Mouse (Mus musculus) heart, embryonic 14.5 days (tissue): ENCODE results near the gene Ssx2ip. TPM values are rescaled to one million over a fixed set of nuclear protein-coding genes. Genes with fewer than 3 reads are reported as not detected.

ENCODE experiments used
- ATAC-seq: fragments of 200-750 bp; cut with Nextera tagmentation; 2 replicates; pipeline ENCODE4 v1.8.0; 2017; ENCODE audit warnings: low read depth, moderate TSS enrichment; ENCODE audit not compliant: insufficient number of reproducible peaks, insufficient read depth, low FRiP score
- H3K27ac ChIP-seq, 2 experiments: fragments of 200-500 bp in 1 of 2; fragments of 300-500 bp in 1 of 2; sonication (generic) in 1 of 2; replicated peaks in 1 of 2; 2 replicates each; pipeline ENCODE4 v1.5.1; 2012 to 2014; ENCODE audit warnings: low read depth in 2 of 2, low read length in 2 of 2, control low read depth in 1 of 2, mild to moderate bottlenecking in 1 of 2, mixed read lengths in 1 of 2; ENCODE audit not compliant: control insufficient read depth in 1 of 2, insufficient read depth in 1 of 2
- H3K27me3 ChIP-seq: fragments of 300-500 bp; sonication (generic); 2 replicates; pipeline ENCODE4 v1.6.1; 2014; ENCODE audit warnings: mild to moderate bottlenecking, low read length, control low read depth; ENCODE audit not compliant: control insufficient read depth, insufficient read depth
- H3K36me3 ChIP-seq: fragments of 300-500 bp; sonication (generic); 2 replicates; pipeline ENCODE4 v1.6.1; 2014; ENCODE audit warnings: mild to moderate bottlenecking, control low read depth, low read length, mixed read lengths; ENCODE audit not compliant: control insufficient read depth, insufficient read depth
- H3K4me1 ChIP-seq, 2 experiments: fragments of 200-500 bp in 1 of 2; fragments of 300-500 bp in 1 of 2; sonication (generic) in 1 of 2; 2 replicates each; pipeline ENCODE4 v1.6.1; 2012 to 2014; ENCODE audit warnings: low read length in 2 of 2, control low read depth in 1 of 2, mixed read lengths in 1 of 2; ENCODE audit not compliant: control insufficient read depth in 2 of 2, insufficient read depth in 2 of 2
- H3K4me2 ChIP-seq: fragments of 300-500 bp; sonication (generic); 2 replicates; pipeline ENCODE4 v1.6.1; 2014; ENCODE audit warnings: mild to moderate bottlenecking, low read length
- H3K4me3 ChIP-seq, 2 experiments: fragments of 200-500 bp in 1 of 2; fragments of 300-500 bp in 1 of 2; sonication (generic) in 1 of 2; 2 replicates each; pipeline ENCODE4 v1.5.1; 2012 to 2014; ENCODE audit warnings: low read length in 2 of 2, mild to moderate bottlenecking in 2 of 2, control low read depth in 1 of 2, low read depth in 1 of 2, moderate library complexity in 1 of 2; ENCODE audit not compliant: control insufficient read depth in 1 of 2, insufficient read depth in 1 of 2
- H3K9ac ChIP-seq: fragments of 300-500 bp; sonication (generic); 2 replicates; pipeline ENCODE4 v1.6.1; 2014; ENCODE audit warnings: mild to moderate bottlenecking, low read length
- H3K9me3 ChIP-seq: fragments of 300-500 bp; sonication (generic); 2 replicates; pipeline ENCODE4 v1.6.1; 2016; ENCODE audit warnings: low read length, control low read depth; ENCODE audit not compliant: control insufficient read depth
- whole genome bisulfite sequencing: fragments of 180-500 bp; shearing (Covaris S2); extraction: QIAGEN DNeasy Blood & Tissue Kit; methylation state at CpG from one replicate; pipeline ENCODE4 v1.1.7; 2014; 5-methylcytosine and 5-hydroxymethylcytosine counted together
- polyA plus RNA-seq: library from polyadenylated mRNA; unstranded; fragments of >200 nt; fragmentation: Nextera tagmentation; extraction: Ambion mirVana; gene quantifications from 2 replicates; pipeline ENCODE4 v1.2.1, GENCODE M21; 2014

The Ssx2ip gene
- polyA plus RNA-seq: 17.1 and 19.6 TPM in 2 replicates

- Histone ChIP-seq H3K27me3 (no peaks in the 10 kb centered on the region), H3K4me3 (peak within 1 kb of the TSS; percentile 57 to 91), H3K4me2 (peak within 1 kb of the TSS; percentile 73), H3K4me1 (peaks cover 5 to 16% of the 10 kb centered on the region in 2 experiments), H3K27ac (peak within 1 kb of the TSS; percentile 5 to 46; a peak in 2 of 4 replicates), H3K9me3 (peaks cover 5% of the 10 kb centered on the region; the same call in 1 of the 2 replicates), H3K36me3 (no peaks in the 10 kb centered on the region), H3K9ac (peak within 1 kb of the TSS; percentile 89)
- WGBS: under 1% methylated on average over 98 of the region's 100 CpGs
- peak; percentile 97 for ATAC-seq
Measured at GRCm38 (mm10) chr3:146404311-146405201, at the start of gene Ssx2ip. Gene Ssx2ip (plus strand): TSS chr3:146404642.

GRCm38 (mm10) chr3:146355146-146355545 lies 49.3 kb upstream of the Ssx2ip start:
- Histone ChIP-seq H3K36me3 (no peaks in the 10 kb centered on the region), H3K27ac (no peak overlapping the region), H3K9me3 (no peaks in the 10 kb centered on the region), H3K9ac (no peak overlapping the region), H3K4me2 (no peak overlapping the region), H3K27me3 (no peaks in the 10 kb centered on the region), H3K4me3 (no peak overlapping the region), H3K4me1 (no peaks in the 10 kb centered on the region)
- no peak for ATAC-seq
- 61% methylated on average over 3 of the region's 3 CpGs for WGBS

GRCm38 (mm10) chr3:146365471-146365870 lies 39.0 kb upstream of the Ssx2ip start:
- no peaks in the 10 kb centered on the region for H3K4me1 ChIP-seq
- WGBS: 86% methylated on average over 9 of the region's 9 CpGs
- H3K4me3 ChIP-seq: no peak overlapping the region
- no peak overlapping the region for H3K9ac ChIP-seq
- H3K4me2 ChIP-seq: no peak overlapping the region
- no peaks in the 10 kb centered on the region for H3K9me3 ChIP-seq
- no peaks in the 10 kb centered on the region for H3K27me3 ChIP-seq
- no peaks in the 10 kb centered on the region for H3K36me3 ChIP-seq
- no peak overlapping the region for H3K27ac ChIP-seq
- no peak for ATAC-seq

GRCm38 (mm10) chr3:146367058-146367457 lies 37.4 kb upstream of the Ssx2ip start:
- Histone ChIP-seq H3K9me3 (no peaks in the 10 kb centered on the region), H3K27me3 (no peaks in the 10 kb centered on the region), H3K27ac (no peak overlapping the region), H3K4me3 (no peak overlapping the region), H3K9ac (no peak overlapping the region), H3K36me3 (no peaks in the 10 kb centered on the region), H3K4me1 (no peaks in the 10 kb centered on the region), H3K4me2 (no peak overlapping the region)
- WGBS: 94% methylated on average over 2 of the region's 2 CpGs
- no peak for ATAC-seq

- WGBS: 85% methylated on average over 7 of the region's 7 CpGs
- no peak overlapping the region for H3K4me3 ChIP-seq
- H3K9ac ChIP-seq: no peak overlapping the region
- no peaks in the 10 kb centered on the region for H3K9me3 ChIP-seq
- no peak for ATAC-seq
- H3K4me1 ChIP-seq: no peaks in the 10 kb centered on the region
- no peaks in the 10 kb centered on the region for H3K36me3 ChIP-seq
- H3K27ac ChIP-seq: no peak overlapping the region
- no peaks in the 10 kb centered on the region for H3K27me3 ChIP-seq
- H3K4me2 ChIP-seq: no peak overlapping the region
Measured at GRCm38 (mm10) chr3:146370553-146371095, 33.8 kb upstream of the Ssx2ip start.

- Histone ChIP-seq H3K27me3 (no peaks in the 10 kb centered on the region), H3K36me3 (no peaks in the 10 kb centered on the region), H3K9me3 (no peaks in the 10 kb centered on the region), H3K27ac (no peak overlapping the region), H3K9ac (no peak overlapping the region), H3K4me3 (no peak overlapping the region), H3K4me1 (no peaks in the 10 kb centered on the region), H3K4me2 (no peak overlapping the region)
- ATAC-seq: no peak
- WGBS: 72% methylated on average over 5 of the region's 5 CpGs
Measured at GRCm38 (mm10) chr3:146371201-146371600, 33.2 kb upstream of the Ssx2ip start.

GRCm38 (mm10) chr3:146374596-146375175 lies 29.8 kb upstream of the Ssx2ip start:
- H3K4me1 ChIP-seq: no peaks in the 10 kb centered on the region
- no peak overlapping the region for H3K9ac ChIP-seq
- H3K4me3 ChIP-seq: no peak overlapping the region
- 86% methylated on average over 3 of the region's 3 CpGs for WGBS
- H3K4me2 ChIP-seq: no peak overlapping the region
- H3K27ac ChIP-seq: no peak overlapping the region
- no peaks in the 10 kb centered on the region for H3K9me3 ChIP-seq
- H3K27me3 ChIP-seq: no peaks in the 10 kb centered on the region
- no peak for ATAC-seq
- no peaks in the 10 kb centered on the region for H3K36me3 ChIP-seq
